Mouse (Mus musculus): ENCODE measurements around the gene Snx21. TPM values are rescaled to one million over a fixed set of nuclear protein-coding genes. Genes with fewer than 3 reads are reported as not detected.

The Snx21 gene
- polyA plus RNA-seq, 1 experiment from 2014 or later: 35.6 TPM

DNA sequence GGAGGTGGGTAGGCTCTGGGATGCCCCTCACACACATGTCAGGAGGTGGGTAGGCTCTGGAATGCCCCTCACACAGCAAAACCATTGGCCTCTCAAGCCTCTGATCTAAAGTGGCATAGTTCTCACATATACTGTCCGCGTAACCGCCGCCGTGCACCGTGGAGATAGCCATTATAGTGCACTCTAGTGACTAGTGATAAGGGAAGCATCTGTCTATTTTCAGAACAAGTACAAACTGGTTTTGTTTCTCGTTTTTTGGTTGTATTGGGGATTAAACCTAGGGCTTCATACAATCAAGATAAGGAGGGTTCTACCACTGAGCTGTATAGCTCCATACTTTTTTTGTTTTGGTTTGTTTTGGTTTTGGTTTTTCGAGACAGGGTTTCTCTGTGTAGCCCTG is 30.2 kb downstream of the Snx21 start:
- Histone ChIP-seq H3K27ac (ENCODE audit: low read length) (no peak overlapping the region), H3K9ac (replicated peaks; ENCODE audit: low read depth, low read length) (no peak overlapping the region), H3K4me2 (ENCODE audit: low read length) (no peak overlapping the region), H3K4me1 (replicated peaks; ENCODE audit: control insufficient read depth, insufficient read depth, low read length) (no peaks in the 10 kb centered on the region), H3K27me3 (replicated peaks; ENCODE audit: control insufficient read depth, insufficient read depth, low read length) (no peaks in the 10 kb centered on the region), H3K36me3 (ENCODE audit: control insufficient read depth, insufficient read depth) (peaks cover 6% of the 10 kb centered on the region; the same call in 1 of the 2 replicates), H3K4me3 (replicated peaks; ENCODE audit: low read length) (no peak overlapping the region), H3K9me3 (ENCODE audit: control insufficient read depth, low read length) (no peaks in the 10 kb centered on the region)
- 92% methylated on average over 8 of the region's 8 CpGs for WGBS
- ATAC-seq: no peak

DNA sequence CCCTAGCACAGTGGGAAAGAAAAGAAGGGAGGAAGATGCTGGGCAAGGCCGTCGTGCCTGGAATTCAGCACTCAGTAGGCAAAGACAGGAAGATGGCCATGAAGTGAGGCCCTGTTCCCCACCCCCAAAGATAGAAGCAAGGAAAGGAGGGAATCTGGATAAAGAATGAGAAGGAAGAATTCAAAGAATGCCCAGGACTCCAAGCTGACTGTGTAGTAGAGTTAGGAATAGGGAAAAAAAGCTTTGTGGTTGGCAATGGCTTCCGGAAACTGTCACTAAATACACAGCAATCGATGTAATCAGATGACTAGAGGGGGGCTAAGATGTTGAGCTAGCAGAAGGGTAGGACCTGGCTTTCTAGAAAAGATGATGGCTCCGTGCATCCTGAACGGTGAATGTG is 31.6 kb downstream of the Snx21 start:
- no peak overlapping the region for H3K4me3 ChIP-seq (replicated peaks; ENCODE audit: low read length)
- H3K9me3 ChIP-seq (ENCODE audit: control insufficient read depth, low read length): no peaks in the 10 kb centered on the region
- no peaks in the 10 kb centered on the region for H3K27me3 ChIP-seq (replicated peaks; ENCODE audit: control insufficient read depth, insufficient read depth, low read length)
- no peak overlapping the region for H3K27ac ChIP-seq (ENCODE audit: low read length)
- no peak overlapping the region for H3K4me2 ChIP-seq (ENCODE audit: low read length)
- H3K36me3 ChIP-seq (ENCODE audit: control insufficient read depth, insufficient read depth): peaks cover 10% of the 10 kb centered on the region
- no peak for ATAC-seq
- H3K9ac ChIP-seq (replicated peaks; ENCODE audit: low read depth, low read length): no peak overlapping the region
- 94% methylated on average over 6 of the region's 6 CpGs for WGBS
- H3K4me1 ChIP-seq (replicated peaks; ENCODE audit: control insufficient read depth, insufficient read depth, low read length): peaks cover 2% of the 10 kb centered on the region

DNA sequence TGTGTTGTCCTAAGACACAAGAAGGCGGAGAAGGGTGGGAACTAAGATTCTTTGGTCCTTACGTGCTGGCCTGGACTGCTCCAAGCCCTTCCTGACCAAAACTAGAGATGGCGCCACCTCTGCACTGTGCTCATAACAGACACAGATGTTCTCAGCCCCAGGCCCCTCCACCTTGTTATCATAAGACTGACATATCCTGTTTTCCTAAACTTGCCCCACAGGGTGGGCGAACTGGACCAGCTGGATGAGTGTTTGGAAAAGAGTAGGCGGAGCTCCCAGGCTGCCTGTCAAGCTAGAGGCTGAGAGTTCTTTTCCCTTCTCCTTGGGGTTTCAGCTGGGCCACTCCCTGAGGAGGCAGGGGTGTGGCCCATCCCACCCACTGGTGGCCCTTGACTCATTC is 32.1 kb downstream of the Snx21 start:
- Histone ChIP-seq H3K4me1 (replicated peaks; ENCODE audit: control insufficient read depth, insufficient read depth, low read length) (peaks cover 6% of the 10 kb centered on the region), H3K27me3 (replicated peaks; ENCODE audit: control insufficient read depth, insufficient read depth, low read length) (no peaks in the 10 kb centered on the region), H3K36me3 (ENCODE audit: control insufficient read depth, insufficient read depth) (peaks cover 10% of the 10 kb centered on the region), H3K9ac (replicated peaks; ENCODE audit: low read depth, low read length) (no peak overlapping the region), H3K27ac (ENCODE audit: low read length) (no peak overlapping the region), H3K4me2 (ENCODE audit: low read length) (no peak overlapping the region), H3K4me3 (replicated peaks; ENCODE audit: low read length) (no peak overlapping the region), H3K9me3 (ENCODE audit: control insufficient read depth, low read length) (no peaks in the 10 kb centered on the region)
- 81% methylated on average over 5 of the region's 5 CpGs for WGBS
- no peak for ATAC-seq

DNA sequence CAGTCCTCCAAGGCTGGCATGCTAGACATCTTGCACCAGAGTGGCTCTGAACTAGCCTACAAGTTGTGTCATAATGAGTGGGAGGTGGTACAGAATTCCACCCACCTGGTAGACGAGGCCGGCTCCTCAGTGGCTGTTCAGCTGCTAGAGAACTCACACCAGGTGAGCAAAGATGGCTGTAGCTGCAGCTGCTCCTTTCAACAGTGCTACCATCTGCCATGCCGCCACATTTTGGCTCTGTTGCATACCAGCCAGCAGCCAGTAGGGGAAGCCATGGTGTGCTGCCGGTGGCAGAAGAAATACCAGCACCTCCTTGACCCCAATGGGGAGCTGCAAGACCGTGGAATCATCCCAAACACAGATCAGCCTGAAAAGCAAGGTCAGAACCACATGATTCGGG is 35.4 kb downstream of the Snx21 start:
- Histone ChIP-seq H3K27ac (ENCODE audit: low read length) (no peak overlapping the region), H3K36me3 (ENCODE audit: control insufficient read depth, insufficient read depth) (peaks cover 18% of the 10 kb centered on the region), H3K4me3 (replicated peaks; ENCODE audit: low read length) (no peak overlapping the region), H3K9me3 (ENCODE audit: control insufficient read depth, low read length) (no peaks in the 10 kb centered on the region), H3K4me2 (ENCODE audit: low read length) (no peak overlapping the region), H3K4me1 (replicated peaks; ENCODE audit: control insufficient read depth, insufficient read depth, low read length) (peaks cover 14% of the 10 kb centered on the region), H3K27me3 (replicated peaks; ENCODE audit: control insufficient read depth, insufficient read depth, low read length) (no peaks in the 10 kb centered on the region), H3K9ac (replicated peaks; ENCODE audit: low read depth, low read length) (no peak overlapping the region)
- ATAC-seq: no peak
- 89% methylated on average over 6 of the region's 6 CpGs for WGBS

DNA sequence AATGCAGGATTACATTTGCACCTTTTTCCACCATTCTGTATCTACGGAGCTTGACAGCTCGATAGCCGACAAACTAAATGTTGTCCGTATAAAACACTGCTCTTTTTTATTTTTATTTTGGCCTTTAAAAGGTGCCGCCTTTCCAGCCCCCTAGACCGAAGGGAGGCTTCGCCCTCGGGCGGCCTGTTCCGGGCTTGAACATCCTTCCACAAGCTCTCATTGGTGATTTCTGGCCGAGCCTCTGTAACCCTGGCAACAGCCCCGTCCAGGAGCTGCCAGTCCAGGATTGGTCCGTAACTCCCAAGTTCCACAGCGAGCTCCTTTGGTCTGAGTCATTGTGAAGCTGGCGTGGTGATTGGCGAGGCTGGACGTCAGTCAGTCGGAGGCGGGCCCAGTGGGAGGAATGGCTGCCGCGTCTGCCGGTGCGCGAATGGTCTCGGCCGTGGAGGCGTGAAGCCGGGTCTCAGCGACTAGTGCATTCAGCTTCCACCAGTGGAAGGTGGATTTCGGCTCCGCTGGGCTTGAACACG is 37.1 kb downstream of the Snx21 start, which contains the start of gene Zswim1:
Zswim1 (plus strand) TSS at position 51 of the 530 bp plus-strand sequence.
- Histone ChIP-seq H3K36me3 (ENCODE audit: control insufficient read depth, insufficient read depth) (peaks cover 23% of the 10 kb centered on the region), H3K27me3 (replicated peaks; ENCODE audit: control insufficient read depth, insufficient read depth, low read length) (no peaks in the 10 kb centered on the region), H3K27ac (ENCODE audit: low read length) (peak within 1 kb of the TSS; percentile 83), H3K4me3 (replicated peaks; ENCODE audit: low read length) (peak within 1 kb of the TSS; percentile 67), H3K4me2 (ENCODE audit: low read length) (peak within 1 kb of the TSS; percentile 65), H3K9ac (replicated peaks; ENCODE audit: low read depth, low read length) (peak within 1 kb of the TSS; percentile 73), H3K9me3 (ENCODE audit: control insufficient read depth, low read length) (no peaks in the 10 kb centered on the region), H3K4me1 (replicated peaks; ENCODE audit: control insufficient read depth, insufficient read depth, low read length) (peaks cover 14% of the 10 kb centered on the region)
- WGBS: under 1% methylated on average over 32 of the region's 32 CpGs
- ATAC-seq: peak; percentile 100

DNA sequence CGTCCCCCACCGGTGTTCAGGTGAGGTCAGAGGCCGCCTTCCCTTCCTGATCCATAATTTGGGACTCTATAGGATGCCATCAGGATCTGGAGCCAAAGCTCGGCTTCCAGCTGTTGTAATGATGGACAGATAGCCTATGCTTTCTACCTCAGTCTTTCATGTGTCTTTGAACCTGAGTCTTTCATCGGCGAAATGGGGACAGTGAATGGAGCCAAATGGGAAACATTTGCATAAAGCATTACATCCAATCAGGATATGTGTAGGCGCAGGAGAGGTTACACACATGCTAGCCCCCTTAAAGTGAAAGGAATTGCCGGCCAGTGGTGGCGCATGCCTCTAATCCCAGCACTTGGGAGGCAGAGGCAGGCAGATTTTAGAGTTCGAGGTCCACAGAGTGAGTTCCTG is 37.6 kb downstream of the Snx21 start:
- peak; percentile 64 for ATAC-seq
- no peaks in the 10 kb centered on the region for H3K27me3 ChIP-seq (replicated peaks; ENCODE audit: control insufficient read depth, insufficient read depth, low read length)
- WGBS: 3% methylated on average over 10 of the region's 10 CpGs
- peaks cover 27% of the 10 kb centered on the region for H3K36me3 ChIP-seq (ENCODE audit: control insufficient read depth, insufficient read depth)
- H3K27ac ChIP-seq (ENCODE audit: low read length): peak overlapping the region; percentile 83
- H3K4me2 ChIP-seq (ENCODE audit: low read length): peak overlapping the region; percentile 65
- H3K4me1 ChIP-seq (replicated peaks; ENCODE audit: control insufficient read depth, insufficient read depth, low read length): peaks cover 14% of the 10 kb centered on the region
- peak overlapping the region; percentile 67 for H3K4me3 ChIP-seq (replicated peaks; ENCODE audit: low read length)
- peak overlapping the region; percentile 73 for H3K9ac ChIP-seq (replicated peaks; ENCODE audit: low read depth, low read length)
- H3K9me3 ChIP-seq (ENCODE audit: control insufficient read depth, low read length): no peaks in the 10 kb centered on the region

DNA sequence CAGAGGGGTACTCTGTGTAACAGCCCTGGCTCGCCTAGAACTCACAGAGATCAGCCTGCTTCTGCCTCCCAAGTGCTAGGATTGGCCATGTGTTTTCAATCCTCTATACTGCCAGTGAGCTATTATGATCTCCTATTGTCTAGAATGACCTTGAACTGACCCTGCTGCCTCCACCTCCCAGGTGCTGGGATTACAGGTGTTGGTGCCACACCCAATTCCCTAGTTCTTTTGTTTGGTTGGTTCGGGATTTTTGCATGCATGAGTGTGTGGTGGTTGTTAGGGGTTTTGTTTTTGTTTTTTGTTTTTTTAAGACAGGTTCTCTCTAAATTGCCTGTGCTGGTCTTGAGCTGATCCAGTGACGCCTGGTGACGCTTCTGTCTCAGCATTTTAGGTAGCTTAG is 38.3 kb downstream of the Snx21 start:
- H3K27ac ChIP-seq (ENCODE audit: low read length): no peak overlapping the region
- peak overlapping the region; percentile 65 for H3K4me2 ChIP-seq (ENCODE audit: low read length)
- H3K9ac ChIP-seq (replicated peaks; ENCODE audit: low read depth, low read length): no peak overlapping the region
- no peaks in the 10 kb centered on the region for H3K27me3 ChIP-seq (replicated peaks; ENCODE audit: control insufficient read depth, insufficient read depth, low read length)
- H3K9me3 ChIP-seq (ENCODE audit: control insufficient read depth, low read length): no peaks in the 10 kb centered on the region
- peaks cover 14% of the 10 kb centered on the region for H3K4me1 ChIP-seq (replicated peaks; ENCODE audit: control insufficient read depth, insufficient read depth, low read length)
- WGBS: 93% methylated on average over 4 of the region's 4 CpGs
- H3K36me3 ChIP-seq (ENCODE audit: control insufficient read depth, insufficient read depth): peaks cover 28% of the 10 kb centered on the region
- no peak overlapping the region for H3K4me3 ChIP-seq (replicated peaks; ENCODE audit: low read length)
- ATAC-seq: no peak

DNA sequence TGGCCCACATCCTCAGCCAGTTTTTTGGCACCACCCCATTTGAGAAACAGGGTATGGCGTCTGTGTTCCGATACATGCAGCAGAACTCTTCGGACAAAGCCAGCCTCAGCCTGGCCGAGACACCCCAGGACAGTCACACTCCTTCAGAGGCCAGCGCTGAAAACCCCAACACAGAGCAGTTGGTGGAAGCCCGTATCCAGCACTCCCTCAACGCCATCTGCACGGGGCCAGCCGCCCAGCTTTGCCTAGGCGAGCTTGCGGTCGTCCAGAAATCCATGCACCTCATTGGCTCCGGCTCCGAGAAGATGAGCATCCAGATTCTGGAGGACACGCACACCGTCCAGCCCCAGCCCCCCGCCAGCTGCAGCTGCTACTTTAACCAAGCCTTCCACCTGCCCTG is 39.9 kb downstream of the Snx21 start:
- Histone ChIP-seq H3K4me2 (ENCODE audit: low read length) (no peak overlapping the region), H3K27ac (ENCODE audit: low read length) (no peak overlapping the region), H3K36me3 (ENCODE audit: control insufficient read depth, insufficient read depth) (peaks cover 25% of the 10 kb centered on the region), H3K4me3 (replicated peaks; ENCODE audit: low read length) (no peak overlapping the region), H3K4me1 (replicated peaks; ENCODE audit: control insufficient read depth, insufficient read depth, low read length) (peaks cover 14% of the 10 kb centered on the region), H3K9me3 (ENCODE audit: control insufficient read depth, low read length) (no peaks in the 10 kb centered on the region), H3K27me3 (replicated peaks; ENCODE audit: control insufficient read depth, insufficient read depth, low read length) (no peaks in the 10 kb centered on the region), H3K9ac (replicated peaks; ENCODE audit: low read depth, low read length) (no peak overlapping the region)
- no peak for ATAC-seq
- WGBS: 96% methylated on average over 17 of the region's 17 CpGs

DNA sequence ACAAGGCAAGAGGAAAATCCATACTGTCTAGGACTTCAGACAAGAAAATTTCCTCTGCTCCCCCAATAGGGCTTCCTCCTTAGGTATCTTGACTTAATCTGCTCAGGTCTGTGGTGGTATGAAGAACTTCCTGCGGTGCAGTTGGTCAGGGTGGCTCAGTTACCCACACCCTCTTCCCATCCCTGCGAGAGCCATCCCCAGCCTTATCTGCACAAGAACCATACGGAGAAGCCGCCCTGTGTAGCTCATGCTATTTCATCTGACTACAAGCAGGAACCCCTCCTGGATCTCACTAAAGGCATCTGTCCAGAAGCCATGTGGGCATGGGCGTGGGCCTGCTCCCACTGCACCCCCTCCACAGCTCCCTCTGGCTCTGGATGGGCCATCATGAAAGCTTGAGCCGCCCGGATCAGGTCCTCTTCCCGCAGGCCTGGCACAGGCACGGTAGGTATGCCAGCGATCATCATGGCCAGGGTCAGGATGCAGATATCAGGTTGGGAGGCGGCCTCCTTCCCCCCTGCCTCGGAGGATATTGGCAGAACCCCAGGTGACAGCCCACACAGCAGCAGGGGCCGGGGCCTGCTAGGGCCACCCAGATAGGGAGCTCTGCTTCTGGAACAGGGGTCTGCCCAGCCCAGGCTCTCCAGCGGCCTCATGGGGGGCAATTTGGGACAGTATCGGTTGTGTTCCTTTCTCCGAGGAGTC is 41.7 kb downstream of the Snx21 start:
- Histone ChIP-seq H3K4me3 (replicated peaks; ENCODE audit: low read length) (no peak overlapping the region), H3K4me2 (ENCODE audit: low read length) (no peak overlapping the region), H3K27me3 (replicated peaks; ENCODE audit: control insufficient read depth, insufficient read depth, low read length) (no peaks in the 10 kb centered on the region), H3K27ac (ENCODE audit: low read length) (no peak overlapping the region), H3K9ac (replicated peaks; ENCODE audit: low read depth, low read length) (no peak overlapping the region), H3K4me1 (replicated peaks; ENCODE audit: control insufficient read depth, insufficient read depth, low read length) (peaks cover 11% of the 10 kb centered on the region), H3K36me3 (ENCODE audit: control insufficient read depth, insufficient read depth) (peaks cover 21% of the 10 kb centered on the region; the same call in 1 of the 2 replicates), H3K9me3 (ENCODE audit: control insufficient read depth, low read length) (no peaks in the 10 kb centered on the region)
- ATAC-seq: no peak
- 89% methylated on average over 16 of the region's 16 CpGs for WGBS
